Mouse (Mus musculus) heart, postnatal 0 days (tissue): ENCODE measurements around the gene Usp7. TPM values are rescaled to one million over a fixed set of nuclear protein-coding genes. Genes with fewer than 3 reads are reported as not detected.

Experiments used
- ATAC-seq: fragments of 200-750 bp; cut with Nextera tagmentation; 2 replicates; pipeline ENCODE4 v1.8.0; 2017; ENCODE audit warnings: low read depth, moderate number of reproducible peaks, moderate library complexity; ENCODE audit not compliant: insufficient read depth
- DNase-seq: peaks from one replicate; pipeline ENCODE4 v3.0.0-alpha.2; 2016; ENCODE audit warnings: low spot score
- H3K27ac ChIP-seq: fragments of 300-500 bp; sonication (generic); 2 replicates; pipeline ENCODE4 v1.5.1; 2014; ENCODE audit warnings: low read depth, mild to moderate bottlenecking
- H3K27me3 ChIP-seq: fragments of 300-500 bp; sonication (generic); 2 replicates; pipeline ENCODE4 v1.6.1; 2014; ENCODE audit warnings: low read length, mixed read lengths; ENCODE audit not compliant: control insufficient read depth, insufficient read depth
- H3K36me3 ChIP-seq: fragments of 300-500 bp; sonication (generic); replicated peaks from 2 replicates; pipeline ENCODE4 v1.6.1; 2014; ENCODE audit warnings: low read length, mixed read lengths; ENCODE audit not compliant: control insufficient read depth, insufficient read depth
- H3K4me1 ChIP-seq: fragments of 300-500 bp; sonication (generic); 2 replicates; pipeline ENCODE4 v1.6.1; 2014; ENCODE audit warnings: antibody characterized with exemption; ENCODE audit not compliant: control insufficient read depth, insufficient read depth
- H3K4me2 ChIP-seq: fragments of 300-500 bp; sonication (generic); 2 replicates; pipeline ENCODE4 v1.6.1; 2014; ENCODE audit warnings: low read depth, mild to moderate bottlenecking, low read length, moderate library complexity
- H3K4me3 ChIP-seq: fragments of 300-500 bp; sonication (generic); 2 replicates; pipeline ENCODE4 v1.5.1; 2014; ENCODE audit warnings: low read depth, low read length
- H3K9ac ChIP-seq: fragments of 300-500 bp; sonication (generic); replicated peaks from 2 replicates; pipeline ENCODE4 v1.6.1; 2014; ENCODE audit warnings: low read depth, low read length, mixed read lengths
- H3K9me3 ChIP-seq: fragments of 300-500 bp; sonication (generic); replicated peaks from 2 replicates; pipeline ENCODE4 v1.6.1; 2016; ENCODE audit warnings: low read length; ENCODE audit not compliant: control insufficient read depth
- CTCF ChIP-seq: IDR thresholded peaks from 2 replicates; pipeline ENCODE4 v1.5.1; 2016; ENCODE audit warnings: antibody characterized with exemption, control low read depth, low read depth
- EP300 ChIP-seq: IDR thresholded peaks from 2 replicates; pipeline ENCODE4 v1.6.1; 2016; ENCODE audit warnings: antibody characterized with exemption, low read depth
- WGBS: fragments of 180-500 bp; shearing (Covaris S2); extraction: QIAGEN DNeasy Blood & Tissue Kit; methylation state at CpG from one replicate; pipeline ENCODE4 v1.1.7; 2014; 5-methylcytosine and 5-hydroxymethylcytosine counted together
- polyA plus RNA-seq: library from polyadenylated mRNA; unstranded; fragments of >200 nt; fragmentation: Nextera tagmentation; extraction: Ambion mirVana; gene quantifications from 2 replicates; pipeline ENCODE4 v1.2.1, GENCODE M21; 2015
- total RNA-seq: library from RNA; depleted of rRNA; stranded (reverse); fragments of >200 nt; gene quantifications from 2 replicates; pipeline ENCODE4 v1.2.3, GENCODE M21; 2014; ENCODE audit warnings: low replicate concordance

Usp7 gene
- total and polyA plus RNA-seq, 2 experiments from 2014 or later: 10.0 to 33.4 TPM

- Histone ChIP-seq H3K36me3 (peaks cover 34% of the 10 kb centered on the region), H3K4me3 (no peak overlapping the region), H3K27me3 (no peaks in the 10 kb centered on the region), H3K9me3 (no peaks in the 10 kb centered on the region), H3K4me2 (no peak overlapping the region), H3K9ac (no peak overlapping the region), H3K27ac (peak overlapping the region; percentile 60), H3K4me1 (peaks cover 31% of the 10 kb centered on the region)
- DNase-seq (no peak), ATAC-seq (no peak)
- 82% methylated on average over 24 of the region's 24 CpGs for WGBS
- TF ChIP-seq CTCF: no peak
These were observed 128.2 kb downstream of the Usp7 start for GRCm38 (mm10) chr16:8663606-8664539.

- H3K9ac ChIP-seq: no peak overlapping the region
- H3K9me3 ChIP-seq: no peaks in the 10 kb centered on the region
- WGBS: 71% methylated on average over 2 of the region's 2 CpGs
- DNase-seq (no peak), ATAC-seq (no peak)
- no peaks in the 10 kb centered on the region for H3K27me3 ChIP-seq
- peaks cover 23% of the 10 kb centered on the region for H3K4me1 ChIP-seq
- peak overlapping the region; percentile 60 for H3K27ac ChIP-seq
- peaks cover 34% of the 10 kb centered on the region for H3K36me3 ChIP-seq
- no peak overlapping the region for H3K4me3 ChIP-seq
- H3K4me2 ChIP-seq: no peak overlapping the region
- no peak for TF ChIP-seq EP300
- no peak for TF ChIP-seq CTCF
These were observed 129.1 kb downstream of the Usp7 start for GRCm38 (mm10) chr16:8663022-8663421.

- no peak for TF ChIP-seq CTCF
- TF ChIP-seq EP300: no peak
- ATAC-seq: no peak
- H3K9ac ChIP-seq: no peak overlapping the region
- no peak for DNase-seq
- H3K27me3 ChIP-seq: no peaks in the 10 kb centered on the region
- no peaks in the 10 kb centered on the region for H3K4me1 ChIP-seq
- H3K27ac ChIP-seq: no peak overlapping the region
- WGBS: 91% methylated on average over 4 of the region's 4 CpGs
- H3K4me3 ChIP-seq: no peak overlapping the region
- H3K9me3 ChIP-seq: no peaks in the 10 kb centered on the region
- H3K4me2 ChIP-seq: no peak overlapping the region
- peaks cover 65% of the 10 kb centered on the region for H3K36me3 ChIP-seq
These were observed 133.3 kb downstream of the Usp7 start for GRCm38 (mm10) chr16:8658764-8659163.

DNA sequence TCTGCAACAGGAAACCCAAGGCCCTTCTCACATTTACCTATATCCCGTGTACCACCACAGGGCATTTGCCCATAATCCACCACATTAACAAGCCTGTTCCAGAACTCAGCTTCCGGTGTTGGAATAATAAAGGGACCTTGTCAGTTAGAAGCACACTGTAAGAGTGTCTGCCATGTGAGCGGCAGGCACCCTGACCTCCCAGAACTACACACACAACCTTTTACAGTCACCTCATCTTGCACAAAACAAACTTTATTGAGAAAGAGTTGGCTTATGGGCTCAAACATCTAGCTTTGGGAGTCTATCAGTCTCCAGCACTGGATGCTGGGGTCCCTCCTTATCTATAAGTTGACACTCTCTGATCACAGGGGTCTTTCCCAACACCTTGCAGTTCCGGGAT, 133.8 kb downstream of the Usp7 start:
- Histone ChIP-seq H3K27me3 (no peaks in the 10 kb centered on the region), H3K4me3 (no peak overlapping the region), H3K4me2 (no peak overlapping the region), H3K27ac (no peak overlapping the region), H3K9ac (no peak overlapping the region), H3K36me3 (peaks cover 69% of the 10 kb centered on the region), H3K9me3 (no peaks in the 10 kb centered on the region), H3K4me1 (no peaks in the 10 kb centered on the region)
- WGBS: 72% methylated on average over 4 of the region's 4 CpGs
- no peak for TF ChIP-seq CTCF
- no peak for TF ChIP-seq EP300
- DNase-seq: no peak
- no peak for ATAC-seq

- Histone ChIP-seq H3K36me3 (peaks cover 74% of the 10 kb centered on the region), H3K27ac (no peak overlapping the region), H3K9me3 (no peaks in the 10 kb centered on the region), H3K9ac (no peak overlapping the region), H3K27me3 (no peaks in the 10 kb centered on the region), H3K4me1 (no peaks in the 10 kb centered on the region), H3K4me2 (no peak overlapping the region), H3K4me3 (no peak overlapping the region)
- TF ChIP-seq EP300 (no peak), CTCF (no peak)
- no peak for DNase-seq
- WGBS: 74% methylated on average over 2 of the region's 2 CpGs
- no peak for ATAC-seq
These were observed 135.9 kb downstream of the Usp7 start for GRCm38 (mm10) chr16:8656256-8656655.

- TF ChIP-seq EP300 (no peak), CTCF (no peak)
- H3K4me2 ChIP-seq: no peak overlapping the region
- H3K27me3 ChIP-seq: no peaks in the 10 kb centered on the region
- no peaks in the 10 kb centered on the region for H3K9me3 ChIP-seq
- H3K9ac ChIP-seq: no peak overlapping the region
- no peak for DNase-seq
- WGBS: 73% methylated on average over 9 of the region's 9 CpGs
- no peak overlapping the region for H3K27ac ChIP-seq
- H3K4me1 ChIP-seq: no peaks in the 10 kb centered on the region
- ATAC-seq: no peak; the same call in 1 of the 2 replicates
- peaks cover 75% of the 10 kb centered on the region for H3K36me3 ChIP-seq
- H3K4me3 ChIP-seq: no peak overlapping the region
These were observed 136.5 kb downstream of the Usp7 start for GRCm38 (mm10) chr16:8655599-8655998.
